Mouse (Mus musculus) T-cell, adult 2 months (primary cell): ENCODE data around the gene Mdga2.

Source experiments
- DNase-seq: peaks from one replicate; pipeline ENCODE4 v3.0.0; 2022; ENCODE audit warnings: low spot score

Mdga2 gene

GRCm38 (mm10) chr12:67056621-67057020 is 165.7 kb downstream of the Mdga2 start:
- DNase-seq: no peak

- no peak for DNase-seq
Measured at GRCm38 (mm10) chr12:67045099-67045750, 177.1 kb downstream of the Mdga2 start.

- no peak for DNase-seq
Measured at GRCm38 (mm10) chr12:67041865-67042264, 180.5 kb downstream of the Mdga2 start.

GRCm38 (mm10) chr12:67035509-67036261 is 186.7 kb downstream of the Mdga2 start:
- no peak for DNase-seq

- DNase-seq: no peak
Measured at GRCm38 (mm10) chr12:67017192-67017591, 205.2 kb downstream of the Mdga2 start.

GRCm38 (mm10) chr12:67011368-67011767 is 211.0 kb downstream of the Mdga2 start:
- DNase-seq: no peak

GRCm38 (mm10) chr12:67010318-67010717 is 212.0 kb downstream of the Mdga2 start:
- no peak for DNase-seq

- DNase-seq: no peak
Measured at GRCm38 (mm10) chr12:67009191-67009590, 213.2 kb downstream of the Mdga2 start.

- no peak for DNase-seq
Measured at GRCm38 (mm10) chr12:66954129-66954528, 268.2 kb downstream of the Mdga2 start.

- no peak for DNase-seq
Measured at GRCm38 (mm10) chr12:66915741-66916140, 306.6 kb downstream of the Mdga2 start.

GRCm38 (mm10) chr12:66899366-66899765 is 323.0 kb downstream of the Mdga2 start:
- DNase-seq: no peak

GRCm38 (mm10) chr12:66896790-66897189 is 325.6 kb downstream of the Mdga2 start:
- no peak for DNase-seq

- no peak for DNase-seq
Measured at GRCm38 (mm10) chr12:66890296-66890695, 332.1 kb downstream of the Mdga2 start.

GRCm38 (mm10) chr12:66889276-66889675 is 333.1 kb downstream of the Mdga2 start:
- no peak for DNase-seq

- DNase-seq: no peak
Measured at GRCm38 (mm10) chr12:66888636-66889035, 333.7 kb downstream of the Mdga2 start.

- DNase-seq: no peak
Measured at GRCm38 (mm10) chr12:66866199-66866598, 356.1 kb downstream of the Mdga2 start.

GRCm38 (mm10) chr12:66853167-66853566 is 369.2 kb downstream of the Mdga2 start:
- DNase-seq: no peak

- DNase-seq: no peak
Measured at GRCm38 (mm10) chr12:66840336-66840735, 382.0 kb downstream of the Mdga2 start.

GRCm38 (mm10) chr12:66755653-66756052 is 466.7 kb downstream of the Mdga2 start:
- DNase-seq: no peak

GRCm38 (mm10) chr12:66734536-66734935 is 487.8 kb downstream of the Mdga2 start:
- no peak for DNase-seq

- DNase-seq: no peak
Measured at GRCm38 (mm10) chr12:66724474-66724873, 497.9 kb downstream of the Mdga2 start.

GRCm38 (mm10) chr12:66708334-66708733 is 514.0 kb downstream of the Mdga2 start:
- DNase-seq: no peak

GRCm38 (mm10) chr12:66707431-66707830 is 514.9 kb downstream of the Mdga2 start:
- DNase-seq: no peak

- no peak for DNase-seq
Measured at GRCm38 (mm10) chr12:66705015-66705414, 517.3 kb downstream of the Mdga2 start.
